Mouse (Mus musculus) cortical plate, adult 2 months (tissue): ENCODE results near the gene Csf3.
A peak's percentile ranks its signal among the peaks of the same experiment; 100 is the strongest.

Experiments
- CTCF ChIP-seq: fragments of 200-500 bp; IDR thresholded peaks from 2 replicates; pipeline ENCODE4 v1.5.1; 2011; ENCODE audit warnings: mild to moderate bottlenecking, control low read depth, low read length; ENCODE audit not compliant: insufficient read depth; ENCODE audit errors: extremely low read depth
- POLR2A ChIP-seq: fragments of 200-500 bp; IDR thresholded peaks from 2 replicates; pipeline ENCODE4 v1.6.1; 2011; ENCODE audit warnings: mild to moderate bottlenecking, low read length, control low read depth; ENCODE audit not compliant: insufficient read depth; ENCODE audit errors: extremely low read depth

DNA sequence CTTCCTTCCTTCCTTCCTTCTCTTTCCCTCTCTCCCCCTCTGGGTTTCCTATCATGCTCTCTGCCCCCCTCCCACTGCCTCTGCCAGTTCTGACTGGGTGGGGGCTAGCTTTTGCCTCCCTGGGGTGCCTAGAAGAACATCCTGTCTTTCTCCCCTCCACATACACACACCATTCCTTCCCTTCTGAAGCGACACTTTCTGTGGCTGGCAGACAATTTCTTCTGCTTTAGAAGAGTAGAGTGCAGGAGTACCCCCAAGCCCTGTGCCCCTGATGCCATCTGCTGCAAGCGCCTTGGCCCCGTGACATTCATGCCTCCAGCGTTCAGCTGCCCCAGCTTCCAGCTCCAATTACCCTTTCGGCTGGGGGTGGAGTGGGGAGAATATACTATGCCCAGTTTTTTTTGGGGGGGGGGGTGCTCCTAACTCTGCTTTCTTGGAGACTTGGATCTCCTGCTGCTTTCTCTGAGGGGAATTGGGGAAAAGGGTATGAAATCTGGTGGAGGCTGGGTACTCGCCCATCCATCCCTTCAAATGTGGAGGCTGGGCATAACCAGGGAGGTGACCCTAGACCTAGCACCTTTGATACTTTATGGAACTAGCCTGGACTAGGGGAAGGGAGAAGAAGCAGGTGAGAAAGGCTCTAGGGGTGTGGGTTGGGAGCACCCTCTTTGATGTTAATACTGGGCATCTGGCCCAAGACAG, 46.9 kb downstream of the Csf3 start:
- TF ChIP-seq CTCF, result no peak
- 0 out of 2 replicates have a peak, but pooled peaks have one; percentile 22 for TF ChIP-seq POLR2A
